Mouse (Mus musculus) activated CD4-positive, CD25-positive, alpha-beta regulatory T cell (primary cell): ENCODE results near the gene Inpp5b. TPM values are rescaled to one million over a fixed set of nuclear protein-coding genes. Genes with fewer than 3 reads are reported as not detected.

Source experiments
- polyA plus RNA-seq, 2 experiments: library from polyadenylated mRNA; unstranded; fragments of 100-300 nt; shearing (Covaris generic); gene quantifications; one replicate each; pipeline ENCODE4 v1.2.1; 2017

The Inpp5b gene
- 100 to 1,000 TPM; 102 to 110 TPM for polyA plus RNA-seq

GRCm38 (mm10) chr4:124741376-124742343, at the start of gene Inpp5b:
TSS of gene Inpp5b (plus strand) at chr4:124741850.

GRCm38 (mm10) chr4:124693135-124693894, 48.3 kb upstream of the Inpp5b start, which contains the start of gene Utp11:
TSS of gene Utp11 (minus strand) at chr4:124693600.

GRCm38 (mm10) chr4:124700248-124700971, 41.2 kb upstream of the Inpp5b start, which contains the start of gene Fhl3:
TSS of gene Fhl3 (plus strand) at chr4:124700701.

GRCm38 (mm10) chr4:124714545-124715481, 26.8 kb upstream of the Inpp5b start, which contains the start of gene Sf3a3:
TSS of gene Sf3a3 (plus strand) at chr4:124714776.

GRCm38 (mm10) chr4:124801552-124802308, 60.1 kb downstream of the Inpp5b start, which contains the start of gene Mtf1:
TSS of gene Mtf1 (plus strand) at chr4:124802104.

GRCm38 (mm10) chr4:124850261-124850913, 108.7 kb downstream of the Inpp5b start, which contains the start of gene Yrdc:
TSS of gene Yrdc (plus strand) at chr4:124850679.

Other genes with a start within 250 kb of the Inpp5b start
- gene 3100002H09Rik, start 131.0 kb upstream of the Inpp5b start, polyA plus RNA-seq, result under 1 TPM; 0.31 to 0.60 TPM
- gene Pou3f1, start 85.0 kb upstream of the Inpp5b start, polyA plus RNA-seq, result under 1 TPM in 1 of 2 experiments, not detected in 1; 0.11 TPM
- 10 to 100 TPM; 63.2 to 64.8 TPM for gene Utp11, start 48.2 kb upstream of the Inpp5b start, polyA plus RNA-seq
- gene Fhl3, start 41.1 kb upstream of the Inpp5b start, polyA plus RNA-seq, result under 1 TPM; 0.69 to 0.98 TPM
- 100 to 1,000 TPM; 110 to 142 TPM for gene Sf3a3, start 27.1 kb upstream of the Inpp5b start, polyA plus RNA-seq
- gene Mtf1, start 60.3 kb downstream of the Inpp5b start, polyA plus RNA-seq, result 10 to 100 TPM; 20.1 to 23.4 TPM
- gene Yrdc, start 108.8 kb downstream of the Inpp5b start, polyA plus RNA-seq, result 10 to 100 TPM; 66.2 to 98.8 TPM
- gene 1110065P20Rik, start 109.3 kb downstream of the Inpp5b start, polyA plus RNA-seq, result 10 to 100 TPM; 24.1 to 36.1 TPM
- gene Maneal, start 120.3 kb downstream of the Inpp5b start, polyA plus RNA-seq, result 1 to 10 TPM; 1.8 to 2.5 TPM
- gene Epha10, start 139.0 kb downstream of the Inpp5b start, polyA plus RNA-seq, result under 1 TPM in 1 of 2 experiments, not detected in 1; 0.12 TPM
- gene 9930104L06Rik, start 195.2 kb downstream of the Inpp5b start, polyA plus RNA-seq, result 1 to 10 TPM; 6.3 to 9.8 TPM
- gene Cdca8, start 197.5 kb downstream of the Inpp5b start, polyA plus RNA-seq, result 10 to 100 TPM; 25.4 to 26.0 TPM
- gene Rspo1, start 244.6 kb downstream of the Inpp5b start, polyA plus RNA-seq, result not detected